8 mouse cellular contexts compared by ENCODE assay signal in genomic region chr17:79862038-79862437, GRCm38 (mm10). TPM values are rescaled to one million over a fixed set of nuclear protein-coding genes. Genes with fewer than 3 reads are reported as not detected.
A peak's percentile ranks its signal among the peaks of the same experiment; 100 is the strongest.
DNase-seq lines count a peak whose midpoint lies in the region; ATAC-seq and TF ChIP-seq lines count a peak whose summit lies in the region.

No protein-coding gene starts in this region.

- no peak overlapping the region for H3K9ac ChIP-seq in hindbrain, embryonic 16.5 days (ENCODE audit: low read depth, low read length)
- H3K9ac ChIP-seq in hindbrain, embryonic 13.5 days = no peak overlapping the region
- H3K9ac ChIP-seq in ES-E14 (ENCODE audit: insufficient read depth, low read depth, low read length, poor library complexity, severe bottlenecking) = no peak overlapping the region
- H3K9ac ChIP-seq in neural tube, embryonic 14.5 days (replicated peaks; ENCODE audit: low read depth, low read length) = no peak overlapping the region

- DNase-seq in 3T3-L1 (ENCODE audit: low read depth, low spot score) (peak; percentile 83), ES-E14 (ENCODE audit: low read depth, low spot score) (no peak)
- peak; percentile 59 to 74 for DNase-seq in cerebellum, postnatal 10 days
- no peak for DNase-seq in left cerebral cortex, adult 8-10 months (ENCODE audit: low spot score in 2 of 2)
- no peak for DNase-seq in spleen, postnatal 14 days (ENCODE audit: low spot score in 2 of 2)

- H3K27me3 ChIP-seq in hindbrain, embryonic 16.5 days (replicated peaks; ENCODE audit: control insufficient read depth, insufficient read depth, low read length) = no peaks in the 10 kb centered on the region
- H3K27me3 ChIP-seq in hindbrain, embryonic 13.5 days = no peaks in the 10 kb centered on the region
- H3K27me3 ChIP-seq in neural tube, embryonic 14.5 days (ENCODE audit: control insufficient read depth, insufficient read depth, low read length) = no peaks in the 10 kb centered on the region

- ATAC-seq in hindbrain, embryonic 16.5 days = 0 out of 2 replicates have a peak, but pooled peaks have one; percentile 50
- no peak for ATAC-seq in hindbrain, embryonic 13.5 days (ENCODE audit: low FRiP score)
- 0 out of 2 replicates have a peak, but pooled peaks have one; percentile 49 for ATAC-seq in neural tube, embryonic 14.5 days (ENCODE audit: low read depth)

- H3K36me3 ChIP-seq in hindbrain, embryonic 16.5 days (ENCODE audit: control insufficient read depth, insufficient read depth, low read length) = peaks cover 30% of the 10 kb centered on the region
- peaks cover 49% of the 10 kb centered on the region for H3K36me3 ChIP-seq in hindbrain, embryonic 13.5 days
- peaks cover 18% of the 10 kb centered on the region for H3K36me3 ChIP-seq in ES-E14 (ENCODE audit: control insufficient read depth, insufficient read depth, low read length, poor library complexity, severe bottlenecking)
- H3K36me3 ChIP-seq in neural tube, embryonic 14.5 days (ENCODE audit: control insufficient read depth, insufficient read depth, low read length) = peaks cover 32% of the 10 kb centered on the region; the same call in 1 of the 2 replicates

- no peak overlapping the region for H3K4me3 ChIP-seq in hindbrain, embryonic 16.5 days (ENCODE audit: low read length)
- H3K4me3 ChIP-seq in hindbrain, embryonic 13.5 days = no peak overlapping the region
- no peak overlapping the region for H3K4me3 ChIP-seq in ES-E14 (ENCODE audit: insufficient read depth in 1 of 2, low read depth in 1 of 2, low read length in 2 of 2, poor library complexity in 1 of 2, severe bottlenecking in 1 of 2)
- no peak overlapping the region for H3K4me3 ChIP-seq in neural tube, embryonic 14.5 days (ENCODE audit: low read depth, low read length)

- in situ Hi-C loops in ES-E14 (cut with MboI; ENCODE audit: low sequenced_read_pairs in 2 of 2, unreplicated experiment in 2 of 2) = no loop called here

- H3K4me2 ChIP-seq in hindbrain, embryonic 16.5 days (ENCODE audit: low read length) = no peak overlapping the region
- no peak overlapping the region for H3K4me2 ChIP-seq in hindbrain, embryonic 13.5 days
- H3K4me2 ChIP-seq in neural tube, embryonic 14.5 days (ENCODE audit: low read depth, low read length) = no peak overlapping the region

- no peak overlapping the region for H3K27ac ChIP-seq in hindbrain, embryonic 16.5 days (ENCODE audit: low read depth, low read length)
- H3K27ac ChIP-seq in hindbrain, embryonic 13.5 days = no peak overlapping the region
- no peak overlapping the region for H3K27ac ChIP-seq in ES-E14 (ENCODE audit: insufficient read depth, low read depth, low read length, poor library complexity, severe bottlenecking)
- no peak overlapping the region for H3K27ac ChIP-seq in neural tube, embryonic 14.5 days (ENCODE audit: low read depth, low read length)

- H3K4me1 ChIP-seq in hindbrain, embryonic 16.5 days (ENCODE audit: control insufficient read depth, insufficient read depth, low read depth, low read length) = no peaks in the 10 kb centered on the region
- no peaks in the 10 kb centered on the region for H3K4me1 ChIP-seq in hindbrain, embryonic 13.5 days (replicated peaks)
- H3K4me1 ChIP-seq in ES-E14 (ENCODE audit: control insufficient read depth in 2 of 2, insufficient read depth in 2 of 2, low read length in 2 of 2, poor library complexity in 1 of 2) = no peaks in the 10 kb centered on the region
- H3K4me1 ChIP-seq in neural tube, embryonic 14.5 days (ENCODE audit: control insufficient read depth, insufficient read depth, low read length) = no peaks in the 10 kb centered on the region

- 80% methylated on average over 1 of the region's 1 CpGs for WGBS in hindbrain, embryonic 16.5 days
- 87% methylated on average over 1 of the region's 1 CpGs for WGBS in hindbrain, embryonic 13.5 days
- WGBS in neural tube, embryonic 14.5 days = 79% methylated on average over 1 of the region's 1 CpGs

- no peaks in the 10 kb centered on the region for H3K9me3 ChIP-seq in hindbrain, embryonic 16.5 days (ENCODE audit: control insufficient read depth, low read length)
- H3K9me3 ChIP-seq in hindbrain, embryonic 13.5 days = no peaks in the 10 kb centered on the region
- H3K9me3 ChIP-seq in ES-E14 (ENCODE audit: control insufficient read depth, insufficient read depth, low read depth, low read length) = no peaks in the 10 kb centered on the region
- no peaks in the 10 kb centered on the region for H3K9me3 ChIP-seq in neural tube, embryonic 14.5 days (ENCODE audit: control insufficient read depth, low read length)

TF ChIP-seq in ES-E14, 5 proteins besides CTCF, POLR2A, EP300 and RAD21:
- TF ChIP-seq ZC3H11A (IDR thresholded peaks at IDR 0.05; ENCODE audit: borderline replicate concordance, low read depth, low read length) (no peak), ZNF384 (IDR thresholded peaks at IDR 0.05; ENCODE audit: low read depth, low read length) (peak; percentile 57; the same call in 1 of the 2 replicates)

RNA-seq across cellular contexts. Expression of gene Atl2, which starts 33.9 kb away (rescaled TPM):
- 38.9 and 39.0 TPM in 2 replicates for polyA plus RNA-seq in hindbrain, embryonic 16.5 days (2015; fragmentation: Nextera tagmentation; extraction: Ambion mirVana)
- 34.2 and 35.4 TPM in 2 replicates for polyA plus RNA-seq in hindbrain, embryonic 13.5 days (2015; fragmentation: Nextera tagmentation; extraction: Ambion mirVana)
- 44.4 and 48.0 TPM in 2 replicates for total RNA-seq in ES-E14 (2012; rRNA removed)
- polyA plus RNA-seq in neural tube, embryonic 14.5 days (2014; fragmentation: Nextera tagmentation; extraction: Ambion mirVana) = 45.4 and 47.6 TPM in 2 replicates
- 10 to 100 TPM; 60.3 to 67.7 (median 65.3) TPM for total RNA-seq in left cerebral cortex, adult 8-10 months (2022)

Comparison
In these comparisons a context has a peak if more than half of its experiments do, and no peak if none do; other contexts are left out.
1. DNase-seq: peak in 3T3-L1 (single experiment) and cerebellum, postnatal 10 days (2 of 2); none in ES-E14 (single experiment), left cerebral cortex, adult 8-10 months (0 of 2) and spleen, postnatal 14 days (0 of 2).